Mouse (Mus musculus) left cerebral cortex, postnatal 10 days (tissue): Measurements from ENCODE around the gene Serpini1. TPM values are rescaled to one million over a fixed set of nuclear protein-coding genes. Genes with fewer than 3 reads are reported as not detected.

ENCODE experiments used
- total RNA-seq, 2 experiments: library from RNA; stranded (reverse); gene quantifications; 2 replicates each; pipeline ENCODE4 v1.2.3; 2021

The Serpini1 gene
- total RNA-seq, 2 experiments from 2014 or later = 139 to 153 TPM

Other genes starting within 250 kb of the Serpini1 start
- under 1 TPM; 0.14 to 0.56 TPM for gene Wdr49, start 75.4 kb upstream of the Serpini1 start, total RNA-seq
- 10 to 100 TPM; 64.6 to 74.9 TPM for gene Pdcd10, start 691 bp upstream of the Serpini1 start, total RNA-seq
- not detected for gene Gm29133, start 190.7 kb downstream of the Serpini1 start, total RNA-seq